Mouse (Mus musculus) induced T-regulatory cell, adult 2 months (primary cell): ENCODE data around the gene Mri1.
A peak's percentile ranks its signal among the peaks of the same experiment; 100 is the strongest.

Source experiments
- DNase-seq: peaks from one replicate; pipeline ENCODE4 v3.0.0-alpha.2; 2012; ENCODE audit warnings: low read depth

Mri1 gene

GRCm38 (mm10) chr8:84202938-84203917 lies 53.9 kb downstream of the Mri1 start:
- peak; percentile 94 for DNase-seq

- DNase-seq: peak; percentile 85
These were observed 54.7 kb downstream of the Mri1 start for GRCm38 (mm10) chr8:84202466-84202865.

GRCm38 (mm10) chr8:84201545-84202245 lies 55.4 kb downstream of the Mri1 start:
- peak; percentile 89 for DNase-seq

GRCm38 (mm10) chr8:84200652-84201544 lies 56.2 kb downstream of the Mri1 start:
- peak; percentile 89 for DNase-seq

- DNase-seq: no peak
These were observed 57.0 kb downstream of the Mri1 start for GRCm38 (mm10) chr8:84200126-84200555.
